Mouse (Mus musculus) common myeloid progenitor, adult 5-6 weeks (primary cell): ENCODE data around the gene Col4a3bp. TPM values are rescaled to one million over a fixed set of nuclear protein-coding genes. Genes with fewer than 3 reads are reported as not detected.

Experiments used
- ATAC-seq: replicated peaks from 2 replicates; pipeline ENCODE4 v1.8.0; 2016; ENCODE audit warnings: low read depth, mild to moderate bottlenecking, moderate TSS enrichment, inconsistent platforms; ENCODE audit not compliant: poor library complexity, severe bottlenecking
- total RNA-seq: library from RNA; stranded (forward); fragments of 200-1000, 187-1606 nt; gene quantifications from 2 replicates; pipeline ENCODE4 v1.2.3, GENCODE M21; 2017

Col4a3bp gene
- total RNA-seq, 1 experiment from 2014 or later, result 47.7 TPM

GRCm38 (mm10) chr13:96680163-96681087 lies 138.0 kb downstream of the Col4a3bp start:
- ATAC-seq, result no peak

GRCm38 (mm10) chr13:96681088-96681620 lies 138.7 kb downstream of the Col4a3bp start:
- ATAC-seq, result no peak

DNA sequence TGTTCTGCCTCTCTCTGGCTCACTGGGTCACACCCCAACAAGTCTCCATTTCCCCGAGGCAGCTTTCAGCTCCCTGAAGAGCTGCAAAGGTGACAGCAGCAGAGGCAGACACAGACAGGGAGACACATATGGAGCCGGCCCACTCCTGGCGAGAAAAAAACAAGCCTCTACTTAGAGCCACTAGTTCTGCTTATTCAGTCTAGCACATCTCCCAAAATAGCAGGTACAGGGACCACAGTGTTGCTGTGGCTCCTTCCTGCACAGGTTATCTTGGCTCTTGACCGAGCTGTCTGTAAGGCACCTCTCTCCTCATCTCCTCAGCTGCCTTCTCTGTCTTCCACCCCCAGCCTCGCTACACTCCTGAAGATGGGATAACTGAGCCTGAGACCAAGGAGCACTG lies 142.4 kb downstream of the Col4a3bp start:
- ATAC-seq, result no peak

GRCm38 (mm10) chr13:96687261-96687660 lies 144.8 kb downstream of the Col4a3bp start:
- ATAC-seq, result no peak

Other genes starting within 250 kb of the Col4a3bp start
- gene Poc5, start 154.3 kb upstream of the Col4a3bp start, total RNA-seq, result 9.5 and 17.0 TPM in 2 replicates
- gene Ankdd1b, start 71.4 kb upstream of the Col4a3bp start, total RNA-seq, result not detected in 2 replicates
- gene Gm17622, start 51.9 kb upstream of the Col4a3bp start, total RNA-seq, result not detected in 2 replicates
- 13.9 and 16.3 TPM in 2 replicates for gene Polk, start within 50 bp of the Col4a3bp start, total RNA-seq
- gene Hmgcr, start 128.3 kb downstream of the Col4a3bp start, total RNA-seq, result 47.4 and 59.1 TPM in 2 replicates
- not detected in 2 replicates for gene Ankrd31, start 205.7 kb downstream of the Col4a3bp start, total RNA-seq